Mouse (Mus musculus): ENCODE measurements around the gene Sfta2.

DNA sequence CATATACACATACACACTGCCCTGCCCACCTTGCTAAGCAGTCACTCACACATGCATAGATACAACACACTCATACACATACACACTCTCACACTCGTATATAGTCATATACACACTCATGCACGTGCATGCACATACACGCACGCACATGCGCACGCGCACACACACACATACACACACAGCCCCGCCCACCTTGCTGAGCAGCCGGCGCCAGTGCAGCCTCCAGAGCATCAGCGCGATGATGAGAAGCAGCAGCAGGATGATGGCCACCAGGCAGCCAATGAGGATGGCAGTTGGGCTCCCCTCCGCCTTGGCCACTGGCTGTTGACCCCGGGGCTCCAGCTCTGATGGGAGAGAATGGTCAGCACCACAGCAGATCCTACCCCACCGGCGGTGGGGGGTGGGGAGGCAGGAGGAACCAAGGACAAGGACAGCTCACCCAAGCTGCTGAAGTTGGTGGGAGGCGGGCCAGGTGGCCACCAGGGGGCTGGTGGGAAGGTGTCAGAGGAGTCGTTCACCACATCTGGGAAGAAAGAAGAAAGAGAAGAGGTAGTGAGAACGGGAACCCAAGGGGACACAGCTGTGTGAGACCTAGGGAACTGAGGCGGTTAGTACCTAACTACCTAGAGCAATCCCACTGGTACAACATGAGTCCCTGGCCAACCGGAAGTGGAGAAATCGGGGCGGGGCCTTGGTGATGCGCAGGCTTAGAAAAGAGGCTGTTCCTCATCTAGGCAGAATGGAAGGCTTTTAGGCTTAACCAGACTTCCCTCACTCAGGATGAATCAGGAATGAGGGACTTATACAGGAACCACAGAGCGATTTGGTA lies 87.2 kb downstream of the Sfta2 start:
- TF ChIP-seq CTCF (IDR thresholded peaks at IDR 0.05; ENCODE audit: low read depth, low read length) (no peak), POLR2A (IDR thresholded peaks at IDR 0.05; ENCODE audit: extremely low read depth, insufficient read depth, low read length) (no peak)

Measured in liver, adult 2 months (tissue).